Comparison of ENCODE assay signal across 8 mouse cellular contexts in the genomic region with DNA sequence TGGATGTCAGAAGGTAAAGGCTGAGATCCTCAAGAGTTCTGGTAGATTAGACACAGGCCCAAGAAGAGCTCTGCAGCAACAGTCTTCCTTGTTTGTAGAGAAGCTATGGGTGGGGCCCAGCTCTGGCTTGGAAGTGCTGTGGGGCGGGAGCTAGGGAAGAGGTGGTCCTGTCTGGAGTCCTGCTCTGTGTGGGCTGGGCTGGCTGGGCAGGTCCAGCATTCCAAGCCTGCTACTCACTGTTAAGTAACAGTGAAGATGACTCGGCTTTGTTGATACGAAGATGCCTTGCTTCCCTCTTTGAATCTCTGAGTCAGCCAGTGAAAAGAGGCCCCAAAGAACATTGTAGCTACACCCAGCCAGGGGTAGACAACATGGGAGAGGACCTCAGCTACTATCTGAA. TPM values are rescaled to one million over a fixed set of nuclear protein-coding genes. Genes with fewer than 3 reads are reported as not detected.
DNase-seq lines count a peak whose midpoint lies in the region; ATAC-seq and TF ChIP-seq lines count a peak whose summit lies in the region.

No protein-coding gene starts in this region.

- no peak overlapping the region for H3K27ac ChIP-seq in limb, embryonic 14.5 days (replicated peaks; ENCODE audit: low read depth, low read length)
- H3K27ac ChIP-seq in limb, embryonic 10.5 days, result no peak overlapping the region

- WGBS in limb, embryonic 14.5 days, result 62% methylated on average over 3 of the region's 3 CpGs
- 65% methylated on average over 3 of the region's 3 CpGs for WGBS in limb, embryonic 10.5 days

- H3K36me3 ChIP-seq in limb, embryonic 14.5 days (ENCODE audit: control insufficient read depth, insufficient read depth, low read length), result no peaks in the 10 kb centered on the region
- no peaks in the 10 kb centered on the region for H3K36me3 ChIP-seq in limb, embryonic 10.5 days

- no peaks in the 10 kb centered on the region for H3K9me3 ChIP-seq in limb, embryonic 14.5 days (ENCODE audit: control insufficient read depth, low read length)
- H3K9me3 ChIP-seq in limb, embryonic 10.5 days (replicated peaks), result no peaks in the 10 kb centered on the region

- DNase-seq in limb, embryonic 14.5 days (ENCODE audit: low spot score), result peak; percentile 18
- DNase-seq in limb, embryonic 10.5 days (ENCODE audit: low spot score), result no peak
- peak; percentile 64 to 81 for DNase-seq in gastrocnemius, postnatal 36 days
- DNase-seq in kidney, postnatal 36 days, result peak; percentile 30 to 33
- DNase-seq in skeletal muscle tissue, adult 2 months (ENCODE audit: low read depth, low spot score), result peak; percentile 85
- DNase-seq in T-cell, adult 2 months (ENCODE audit: low spot score), result no peak
- no peak for DNase-seq in thymus, postnatal 36 days
- no peak for DNase-seq in frontal cortex, postnatal 10 days (ENCODE audit: low spot score in 2 of 2)

- no peak for ATAC-seq in limb, embryonic 14.5 days (ENCODE audit: low FRiP score, low read depth)

- H3K4me1 ChIP-seq in limb, embryonic 14.5 days (ENCODE audit: control insufficient read depth, insufficient read depth, low read length), result no peaks in the 10 kb centered on the region
- no peaks in the 10 kb centered on the region; the same call in 1 of the 2 replicates for H3K4me1 ChIP-seq in limb, embryonic 10.5 days

- intact Hi-C loops in gastrocnemius, postnatal 36 days (cut with DNase I), result no loop called here

- no peak overlapping the region for H3K4me3 ChIP-seq in limb, embryonic 14.5 days (replicated peaks; ENCODE audit: low read length)
- H3K4me3 ChIP-seq in limb, embryonic 10.5 days, result no peak overlapping the region

- no peak for TF ChIP-seq POLR2A in limb, embryonic 14.5 days (IDR thresholded peaks at IDR 0.05; ENCODE audit: borderline replicate concordance, extremely low read depth, insufficient read depth, insufficient read length)

- no peak overlapping the region for H3K9ac ChIP-seq in limb, embryonic 14.5 days (ENCODE audit: low read depth, low read length, severe bottlenecking)

- H3K27me3 ChIP-seq in limb, embryonic 14.5 days (ENCODE audit: control insufficient read depth, insufficient read depth, low read length), result no peaks in the 10 kb centered on the region
- H3K27me3 ChIP-seq in limb, embryonic 10.5 days (ENCODE audit: low read depth, poor library complexity, severe bottlenecking), result no peaks in the 10 kb centered on the region

- no peak overlapping the region for H3K4me2 ChIP-seq in limb, embryonic 14.5 days (replicated peaks; ENCODE audit: low read depth, low read length, severe bottlenecking)

RNA-seq across cellular contexts. Expression of a gene that starts 1.9 kb away (rescaled TPM):
- polyA plus RNA-seq in limb, embryonic 14.5 days (2012; rRNA removed), result 2.4 and 3.8 TPM in 2 replicates
- polyA plus RNA-seq in limb, embryonic 14.5 days (2014; fragmentation: Nextera tagmentation; extraction: Ambion mirVana), result 5.9 and 8.4 TPM in 2 replicates
- 0.63 and 0.65 TPM in 2 replicates for polyA plus RNA-seq in limb, embryonic 10.5 days (2016; fragmentation: Nextera tagmentation; extraction: Ambion mirVana)
- 1 to 10 TPM; 2.8 to 2.9 TPM for total RNA-seq in gastrocnemius, postnatal 36 days (2021)

RNA-seq across cellular contexts. Expression of a gene that starts 52.3 kb away (rescaled TPM):
- 0.11 and 0.17 TPM in 2 replicates for polyA plus RNA-seq in limb, embryonic 14.5 days (2012; rRNA removed)
- 0.44 TPM in 1 of 2 replicates, not detected in the other for polyA plus RNA-seq in limb, embryonic 14.5 days (2014; fragmentation: Nextera tagmentation; extraction: Ambion mirVana)
- polyA plus RNA-seq in limb, embryonic 10.5 days (2016; fragmentation: Nextera tagmentation; extraction: Ambion mirVana), result not detected in 2 replicates
- under 1 TPM in 1 of 2 experiments, not detected in 1; 0.28 TPM for total RNA-seq in gastrocnemius, postnatal 36 days (2021)

RNA-seq across cellular contexts. Expression of a gene that starts 53.4 kb away (rescaled TPM):
- 0.03 and 0.09 TPM in 2 replicates for polyA plus RNA-seq in limb, embryonic 14.5 days (2012; rRNA removed)
- polyA plus RNA-seq in limb, embryonic 14.5 days (2014; fragmentation: Nextera tagmentation; extraction: Ambion mirVana), result not detected in 2 replicates
- 0.08 TPM in 1 of 2 replicates, not detected in the other for polyA plus RNA-seq in limb, embryonic 10.5 days (2016; fragmentation: Nextera tagmentation; extraction: Ambion mirVana)
- not detected for total RNA-seq in gastrocnemius, postnatal 36 days (2021)

Comparison
In these comparisons a context has a peak if more than half of its experiments do, and no peak if none do; other contexts are left out.
1. DNase-seq: peak in limb, embryonic 14.5 days (single experiment), gastrocnemius, postnatal 36 days (2 of 2), kidney, postnatal 36 days (2 of 2) and skeletal muscle tissue, adult 2 months (single experiment); none in limb, embryonic 10.5 days (single experiment), T-cell, adult 2 months (single experiment), thymus, postnatal 36 days (0 of 2) and frontal cortex, postnatal 10 days (0 of 2).